Mouse (Mus musculus) neural tube, embryonic 10.5 days (tissue): ENCODE data around the gene Lrpap1.
A peak's percentile ranks its signal among the peaks of the same experiment; 100 is the strongest.

Experiments
- DNase-seq: peaks from one replicate; pipeline ENCODE4 v3.0.0-alpha.2; 2017; ENCODE audit warnings: low spot score; ENCODE audit errors: extremely low spot score

Lrpap1 gene

DNA sequence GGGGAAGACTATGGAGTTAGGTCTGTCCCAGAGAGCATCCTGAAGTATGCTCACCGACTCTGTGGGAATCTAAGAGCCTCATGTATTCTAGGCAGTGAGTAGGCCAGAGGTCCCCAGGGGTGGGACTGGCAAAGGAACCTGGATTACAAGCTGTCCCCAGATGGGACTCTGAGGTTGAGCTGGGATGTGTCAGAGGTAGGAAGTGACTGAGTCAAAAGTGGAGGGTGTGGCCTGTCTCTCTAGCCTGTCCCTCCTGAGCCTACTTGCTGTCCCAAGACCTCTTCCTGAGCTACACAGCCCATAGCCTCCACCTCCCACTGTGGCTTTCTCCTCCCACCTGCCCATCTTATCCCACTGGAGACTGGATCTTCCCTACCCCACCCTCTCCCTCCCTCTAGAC is 47.4 kb downstream of the Lrpap1 start:
- DNase-seq: no peak

DNA sequence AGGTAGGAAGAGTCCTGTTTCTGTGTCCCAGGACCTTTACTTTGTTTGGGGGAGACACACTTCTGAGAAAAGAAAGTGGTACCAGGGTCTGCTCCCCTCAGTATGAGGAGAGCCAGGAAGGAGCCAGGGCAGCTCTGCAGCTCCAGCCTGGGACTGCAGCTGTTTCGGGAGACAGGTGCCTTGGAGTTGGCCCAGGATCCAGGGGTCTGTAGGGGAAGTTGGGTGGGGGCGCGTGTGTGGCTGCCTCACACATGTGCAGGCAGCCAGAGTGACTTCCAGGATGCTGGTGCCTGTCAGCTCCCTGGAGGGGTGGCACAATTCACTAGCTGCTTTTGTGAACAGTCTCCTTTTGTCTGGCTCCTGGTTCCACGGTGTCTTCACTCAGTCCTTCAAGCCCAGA is 48.0 kb downstream of the Lrpap1 start:
- DNase-seq: no peak

DNA sequence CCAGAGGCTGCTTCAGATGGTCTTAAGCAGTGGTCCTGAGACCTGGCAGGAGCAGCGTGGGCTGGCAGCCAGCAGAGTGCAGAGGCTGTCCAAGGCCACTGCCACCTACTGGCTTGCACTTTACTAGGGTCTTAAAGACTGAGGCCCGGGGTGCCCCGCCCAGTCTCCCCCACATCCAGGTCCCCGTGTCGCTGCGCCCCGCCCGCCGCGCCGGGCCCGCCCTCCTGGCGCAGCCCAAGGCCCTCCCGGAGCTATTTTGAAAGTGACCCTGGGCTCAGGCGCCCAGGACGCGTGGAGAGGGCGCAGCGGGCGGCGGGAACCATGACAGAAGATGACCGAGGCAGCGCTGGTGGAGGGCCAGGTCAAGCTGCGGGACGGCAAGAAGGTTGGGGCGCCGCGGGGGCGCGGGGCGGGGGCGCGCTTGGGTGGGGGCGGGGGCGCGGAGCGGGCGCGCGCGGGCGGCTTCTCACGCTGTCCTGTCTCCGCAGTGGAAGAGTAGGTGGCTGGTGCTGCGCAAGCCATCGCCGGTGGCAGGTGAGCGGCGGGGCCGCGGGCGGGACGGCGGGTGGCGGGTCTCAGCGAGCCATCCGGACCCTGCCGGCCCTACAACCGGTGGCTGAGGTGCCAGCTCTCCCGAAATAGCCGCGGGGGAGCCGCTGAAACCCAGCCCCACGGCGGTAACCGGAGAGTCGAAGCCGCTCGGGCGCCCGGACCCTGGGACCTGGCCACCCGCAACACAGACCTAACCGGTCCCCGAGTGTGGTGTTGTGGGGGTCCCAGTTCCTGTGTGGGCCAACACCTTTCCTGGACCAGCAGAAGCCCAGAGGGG is 48.7 kb downstream of the Lrpap1 start, which contains the start of gene Dok7:
TSS of gene Dok7 (plus strand) at position 163 of the 829 bp plus-strand sequence.
- peak; percentile 53 for DNase-seq

DNA sequence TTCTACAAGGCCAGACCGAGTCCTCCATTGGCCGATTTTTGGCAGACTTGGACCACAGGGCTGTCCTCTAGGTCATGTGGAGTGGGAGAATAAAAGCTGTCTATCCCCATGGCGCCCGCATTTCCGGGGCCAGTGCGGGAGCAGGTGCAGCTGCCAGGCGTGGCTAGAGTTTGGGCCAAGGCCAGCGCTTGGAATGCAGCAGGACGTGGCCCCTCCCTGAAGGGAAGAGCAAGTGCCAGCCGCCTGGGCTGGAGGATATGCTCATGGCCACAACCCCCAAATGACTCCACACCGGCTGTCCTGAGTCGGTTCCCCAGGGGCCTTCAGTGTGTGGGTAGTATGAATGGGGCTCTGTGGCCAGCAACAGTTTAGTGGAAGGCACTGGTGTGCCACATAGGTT is 50.5 kb downstream of the Lrpap1 start:
- no peak for DNase-seq

DNA sequence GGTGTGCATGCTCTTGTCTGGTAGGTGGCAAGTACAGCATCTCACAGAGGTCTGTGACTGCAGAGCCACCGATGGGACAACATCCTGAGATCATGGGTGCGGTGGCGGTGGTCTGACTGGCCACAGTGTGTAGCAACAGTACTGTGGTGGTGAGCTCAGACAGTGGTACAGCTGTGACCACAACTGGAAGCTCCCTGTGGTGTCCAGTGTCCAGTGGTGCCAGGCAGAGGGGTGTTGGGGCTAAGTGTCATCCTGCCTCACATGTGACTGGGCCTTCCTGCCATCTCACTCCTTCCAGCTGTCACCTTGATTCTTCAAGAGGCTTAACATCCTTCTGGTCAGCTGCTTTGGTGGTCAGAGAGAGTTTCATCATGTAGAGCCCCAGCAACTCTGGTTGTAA is 50.9 kb downstream of the Lrpap1 start:
- DNase-seq: no peak

DNA sequence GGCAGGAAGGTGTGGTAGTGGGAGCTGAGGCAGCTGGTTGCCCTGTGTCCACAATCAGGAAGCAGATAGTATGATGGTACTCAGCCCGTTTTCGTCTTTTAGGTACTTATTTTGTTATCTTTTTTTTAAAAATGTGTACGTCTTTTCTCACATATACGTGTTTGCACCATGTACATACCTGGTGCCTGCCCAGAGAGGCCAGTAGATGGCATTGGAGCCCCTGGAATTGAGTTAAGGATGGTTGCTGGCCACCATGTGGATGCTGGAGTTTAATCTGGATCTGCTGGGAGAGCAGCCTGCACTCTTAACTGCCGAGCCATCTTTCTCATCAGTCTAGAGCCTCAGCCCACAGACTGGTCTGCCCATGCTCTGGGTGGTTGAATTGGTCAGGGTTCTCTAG is 55.0 kb downstream of the Lrpap1 start:
- DNase-seq: no peak

DNA sequence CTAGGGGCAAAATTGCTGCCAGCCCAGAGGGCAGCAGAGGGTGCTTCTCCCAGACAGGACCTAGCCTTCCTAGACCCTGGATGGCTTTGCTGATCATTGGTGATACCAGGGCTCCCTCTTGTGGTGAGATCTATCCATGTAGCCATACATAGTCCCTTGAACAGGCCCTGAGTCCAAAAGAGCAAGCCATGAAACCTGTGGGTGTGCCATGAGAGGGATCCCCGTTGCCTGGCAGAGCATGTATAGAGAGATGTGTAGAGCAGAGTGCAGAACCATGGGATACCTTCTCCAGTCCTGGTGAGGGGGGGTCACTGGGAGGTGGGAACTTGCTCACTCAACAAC is 62.5 kb downstream of the Lrpap1 start:
- peak; percentile 69 for DNase-seq

DNA sequence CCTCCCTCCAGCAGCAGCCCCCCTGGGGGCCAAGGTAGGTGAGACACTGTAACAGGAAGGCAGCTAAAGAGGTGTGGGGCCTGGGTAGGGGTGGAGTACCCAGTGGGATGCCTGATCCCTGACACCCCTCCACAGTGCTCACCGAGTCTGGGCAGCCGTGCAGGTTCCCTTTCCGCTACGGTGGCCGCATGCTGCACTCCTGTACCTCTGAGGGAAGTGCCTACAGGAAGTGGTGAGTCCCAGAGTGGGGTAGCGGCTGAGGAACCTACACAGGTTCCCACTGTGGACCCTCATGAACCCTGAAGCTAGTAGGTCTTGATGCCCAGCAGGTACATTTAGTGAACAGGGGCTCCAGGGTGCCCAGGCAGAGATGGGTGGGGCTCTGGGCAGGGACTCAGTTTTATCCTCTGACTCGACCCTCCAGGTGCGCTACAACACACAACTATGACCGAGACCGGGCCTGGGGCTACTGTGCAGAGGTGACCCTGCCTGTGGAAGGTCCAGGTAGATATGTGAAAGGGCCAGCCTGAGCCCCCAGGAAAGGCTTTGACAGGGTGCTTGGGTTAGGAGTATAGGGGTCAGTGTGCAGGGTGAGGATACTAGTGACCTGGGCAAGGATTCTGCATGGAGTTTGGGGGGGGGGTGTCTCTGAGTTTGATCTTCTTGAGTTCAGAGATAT is 63.0 kb downstream of the Lrpap1 start:
- DNase-seq: no peak
